Mouse (Mus musculus): ENCODE measurements around the gene Qtrt1.

DNA sequence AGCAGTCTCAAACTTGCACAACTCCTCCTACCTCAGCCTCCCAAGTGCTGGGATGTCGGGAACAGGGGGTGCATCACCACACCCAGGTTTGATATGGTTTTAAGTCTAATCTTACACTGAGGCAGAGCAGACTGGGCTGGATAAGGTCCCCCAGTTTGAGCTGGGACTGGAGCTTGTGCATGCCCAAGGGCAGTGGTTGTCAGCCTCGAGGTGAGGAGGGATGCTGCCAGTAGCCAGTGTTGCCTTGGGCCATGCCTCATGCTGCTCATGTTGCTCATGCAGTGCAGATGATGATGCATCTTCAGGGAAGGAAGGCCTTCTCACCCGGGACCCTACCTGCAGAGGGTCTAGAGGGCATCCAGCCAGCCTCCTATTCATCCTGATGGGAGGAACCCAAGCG, 6.1 kb upstream of the Qtrt1 start:
- TF ChIP-seq GATA1 (IDR thresholded peaks at IDR 0.05; ENCODE audit: borderline replicate concordance, low read length) = no peak
- TF ChIP-seq FLI1 (IDR thresholded peaks at IDR 0.05; ENCODE audit: low read length) = no peak
